Mouse (Mus musculus) left cerebral cortex, postnatal 14 days (tissue): ENCODE measurements around the gene Srsf1. TPM values are rescaled to one million over a fixed set of nuclear protein-coding genes. Genes with fewer than 3 reads are reported as not detected.
"Not testable (repeated sequence)": the region's sequence is repeated elsewhere in the genome, so short reads cannot be mapped to it uniquely, and the experiment has no call there.

Source experiments
- DNase-seq, 2 experiments: peaks; one replicate each; pipeline ENCODE4 v3.0.0; 2021 to 2022; ENCODE audit warnings: low spot score in 2 of 2, mixed read lengths in 1 of 2
- intact Hi-C: fragments of 180-260 bp; cut with DNase I; formaldehyde crosslinking; loops from one replicate; pipeline ENCODE4 v1.15.1; 2025
- total RNA-seq, 2 experiments: library from RNA; stranded (reverse); gene quantifications; 2 replicates each; pipeline ENCODE4 v1.2.3; 2021

Srsf1 gene
- total RNA-seq, 2 experiments from 2014 or later: 171 to 177 TPM

DNA sequence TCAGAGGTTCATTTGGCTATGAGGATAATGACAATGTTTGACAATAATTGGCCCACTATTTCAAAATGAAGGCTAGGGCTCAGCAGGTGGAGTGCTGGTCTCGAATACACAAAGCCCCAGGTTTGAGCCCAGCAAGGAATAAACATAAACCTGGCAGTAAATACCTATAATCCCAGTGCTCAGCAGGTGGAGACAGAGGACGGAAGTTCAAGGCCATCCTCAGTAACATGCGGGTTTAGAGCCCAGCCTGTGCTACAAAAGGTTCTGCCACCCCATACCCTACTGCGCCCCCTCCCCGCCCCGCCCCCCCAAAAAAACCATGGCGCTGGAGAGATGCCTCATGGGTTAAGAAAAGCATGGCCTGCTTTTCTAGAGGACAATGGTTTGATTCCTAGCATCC is 11.2 kb upstream of the Srsf1 start:
- no peak for DNase-seq

DNA sequence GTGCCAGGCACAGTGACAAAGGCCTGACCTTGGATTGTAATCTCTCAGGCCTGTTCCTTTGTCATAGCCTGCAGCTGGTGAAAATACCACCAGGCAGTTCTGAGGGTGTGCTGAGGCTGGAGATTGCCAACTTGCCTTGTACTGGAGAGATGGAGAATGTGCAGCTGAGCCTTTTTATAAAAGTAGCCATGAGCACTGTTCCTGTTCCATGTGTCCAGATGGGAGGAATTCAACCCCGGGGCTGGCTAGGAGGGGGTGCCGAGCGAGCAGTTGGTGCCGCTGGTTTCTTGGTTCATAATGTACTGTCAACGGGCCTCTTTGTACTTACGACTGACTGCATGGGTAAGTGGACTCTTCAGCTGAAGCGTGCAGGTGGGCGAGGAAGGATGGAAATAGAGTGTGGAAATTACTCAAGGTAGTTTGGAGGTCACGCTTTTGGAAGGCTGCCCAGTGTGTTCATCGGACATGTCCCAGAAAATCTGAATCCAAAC is 10.4 kb upstream of the Srsf1 start:
- no peak for DNase-seq
- intact Hi-C loops: no loop called here

More for the DNA sequence above, 11.2 kb upstream of the Srsf1 start:
- intact Hi-C loops: no loop called here

DNA sequence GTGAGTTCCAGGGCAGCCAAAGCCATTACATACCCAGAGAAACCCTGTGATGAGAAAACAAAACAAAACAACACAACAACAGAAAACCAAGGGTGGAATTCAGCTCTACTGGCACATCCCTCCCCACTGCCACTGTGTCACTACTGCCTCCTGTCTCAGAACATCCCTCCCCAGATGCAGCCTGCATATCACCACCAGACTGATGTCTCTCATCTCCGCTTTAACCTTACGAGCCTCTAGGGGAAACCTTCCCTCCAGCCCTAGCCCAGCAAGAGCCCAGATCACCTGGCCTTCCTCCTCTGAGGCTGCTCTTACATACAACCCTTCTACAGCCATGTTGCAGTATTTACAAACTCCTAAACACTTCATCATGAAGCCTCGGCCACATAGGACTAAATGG is 9.8 kb upstream of the Srsf1 start:
- intact Hi-C loops: no loop called here
- DNase-seq: no peak

DNA sequence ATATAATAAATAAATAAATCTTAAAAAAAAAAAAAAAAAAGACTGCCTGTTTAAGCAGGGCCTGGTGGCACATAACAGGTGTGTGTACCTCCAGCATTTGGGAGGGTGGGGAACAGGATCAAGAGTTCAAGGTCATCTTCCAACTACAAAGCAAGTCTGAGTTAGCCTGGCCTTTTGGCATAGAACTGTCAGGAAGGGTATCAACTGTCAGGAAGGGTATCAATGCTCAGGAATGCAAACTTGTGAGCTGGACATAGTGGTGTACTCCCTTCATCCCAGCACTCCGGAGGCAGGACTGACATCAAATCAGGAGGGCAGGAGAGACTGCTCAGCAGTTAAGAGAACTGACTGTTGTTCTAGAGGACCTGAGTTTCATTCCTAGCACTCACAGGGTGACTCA is 8.1 kb upstream of the Srsf1 start:
- no peak for DNase-seq
- intact Hi-C loops: no loop called here

DNA sequence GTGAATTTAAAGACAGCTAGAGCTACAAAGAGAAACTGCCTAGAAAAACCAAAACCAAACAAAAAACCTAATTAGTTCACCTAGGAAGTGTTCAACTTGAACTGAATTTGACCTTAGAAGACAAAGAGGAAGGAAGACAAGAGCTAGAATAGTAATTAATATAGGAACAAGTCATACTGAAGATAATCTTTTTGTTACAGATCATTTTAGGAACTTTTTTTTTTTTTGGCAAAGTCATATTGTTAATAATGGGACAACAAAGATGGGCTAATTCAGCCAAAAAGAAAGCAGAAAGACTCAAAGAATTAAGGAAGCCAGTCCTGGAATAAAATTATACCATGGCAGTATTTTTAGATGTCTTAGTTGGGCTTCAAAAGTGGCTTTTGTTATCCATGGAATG is 2.9 kb upstream of the Srsf1 start:
- intact Hi-C loops: no loop called here
- no peak for DNase-seq

DNA sequence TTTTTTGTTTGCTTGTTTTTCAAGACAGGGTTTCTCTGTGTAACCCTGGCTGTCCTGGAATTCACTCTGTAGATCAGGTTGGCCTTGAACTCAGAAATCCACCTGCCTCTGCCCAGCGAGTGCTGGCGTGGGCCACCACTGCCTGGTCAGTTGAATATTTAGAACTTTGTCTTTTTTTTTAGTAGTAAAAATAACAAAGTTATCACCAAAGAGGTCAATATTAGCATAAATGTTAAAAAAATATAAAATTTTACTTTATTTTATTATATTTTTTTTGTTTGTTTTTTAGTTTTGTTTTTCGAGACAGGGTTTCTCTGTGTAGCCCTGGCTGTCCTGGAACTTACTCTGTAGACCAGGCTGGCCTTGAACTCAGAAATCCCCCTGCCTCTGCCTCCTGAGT is 2.0 kb upstream of the Srsf1 start:
- intact Hi-C loops, DNase-seq: not testable (repeated sequence)

DNA sequence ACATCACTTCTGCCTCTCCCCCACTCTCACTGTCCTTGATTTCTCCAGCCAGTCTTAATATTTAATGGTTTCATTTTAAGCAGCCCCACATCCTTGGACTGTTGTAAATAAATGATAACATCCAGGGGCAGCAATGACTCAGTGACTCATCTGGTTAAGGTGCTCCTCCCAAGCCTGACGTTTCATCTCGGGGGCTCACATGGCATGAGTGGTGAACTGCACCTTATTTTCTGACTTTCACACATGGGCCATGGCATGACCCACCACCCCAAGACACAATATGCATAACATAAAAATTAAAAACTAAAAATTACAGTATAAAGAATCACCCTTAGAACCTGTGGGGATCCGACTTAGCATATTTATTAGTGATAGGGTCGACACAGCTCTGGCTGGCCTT is 1.3 kb upstream of the Srsf1 start:
- no peak for DNase-seq
- intact Hi-C loops: loop anchor here (2.0 kb wide), 1 partner anchor 59 kb away; the partner anchor contains the start of gene Dynll2

DNA sequence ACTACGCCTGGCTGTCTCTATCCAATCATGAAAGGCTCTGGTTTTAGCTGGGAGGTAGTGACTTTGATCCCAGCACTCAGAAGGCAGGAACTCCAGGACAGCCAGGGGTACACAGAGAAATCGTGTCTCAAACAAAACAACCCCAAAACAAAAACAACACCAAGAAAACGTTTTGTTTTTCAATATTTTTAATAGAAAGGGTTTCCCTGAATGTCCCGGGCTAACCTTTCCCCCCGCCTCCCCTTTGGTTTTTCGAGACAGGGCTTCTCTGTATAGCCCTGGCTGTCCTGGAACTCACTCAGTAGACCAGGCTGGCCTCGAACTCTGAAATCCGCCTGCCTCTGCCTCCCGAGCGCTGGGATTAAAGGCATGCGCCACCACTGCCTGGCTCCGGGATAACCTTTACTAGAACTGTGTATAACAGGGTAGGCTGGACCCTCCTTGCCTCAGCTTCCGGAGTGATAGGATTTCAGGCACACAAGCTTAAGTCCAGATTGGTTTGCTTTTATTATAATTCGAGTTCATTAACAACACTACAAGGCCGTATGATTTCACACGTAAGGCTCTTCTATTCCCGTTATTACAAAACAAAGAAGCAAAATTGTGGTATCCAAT is 743 bp upstream of the Srsf1 start:
- no peak for DNase-seq
- intact Hi-C loops: loop anchor here (2.0 kb wide), 1 partner anchor 60 kb away; the partner anchor contains the start of gene Dynll2

GRCm38 (mm10) chr11:88047871-88048531 is 828 bp downstream of the Srsf1 start:
- DNase-seq: peak; percentile 70 to 72
- intact Hi-C loops: loop anchor here (2.0 kb wide), 1 partner anchor 61 kb away; the partner anchor contains the start of gene Dynll2

GRCm38 (mm10) chr11:88048961-88049670 is 1.9 kb downstream of the Srsf1 start:
- no peak for DNase-seq
- intact Hi-C loops: no loop called here

DNA sequence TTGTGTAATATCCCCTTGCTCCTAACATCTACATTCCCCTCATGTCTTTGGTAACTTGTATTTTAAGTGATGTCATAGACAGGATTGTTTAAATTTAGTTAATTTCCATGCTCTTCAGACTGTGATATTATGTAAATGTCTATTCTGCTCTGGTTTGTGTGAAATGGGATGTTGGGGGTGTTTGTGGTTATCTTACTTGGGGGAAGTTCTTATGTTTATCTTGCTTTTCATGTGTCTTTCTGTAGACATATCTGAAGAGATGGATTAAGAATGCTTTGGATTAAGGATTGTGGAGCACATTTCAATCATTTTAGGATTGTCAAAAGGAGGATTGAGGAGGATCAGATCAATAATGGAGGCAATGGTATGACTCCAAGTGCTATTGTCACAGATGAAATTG is 2.6 kb downstream of the Srsf1 start:
- intact Hi-C loops: no loop called here

GRCm38 (mm10) chr11:88052638-88053037 is 5.5 kb downstream of the Srsf1 start:
- DNase-seq: no peak
- intact Hi-C loops: no loop called here

More for the DNA sequence above, 2.6 kb downstream of the Srsf1 start:
- no peak for DNase-seq

- intact Hi-C loops: no loop called here
- DNase-seq: no peak
Measured at GRCm38 (mm10) chr11:88053821-88054220, 6.6 kb downstream of the Srsf1 start.

GRCm38 (mm10) chr11:88054589-88054988 is 7.4 kb downstream of the Srsf1 start:
- DNase-seq: peak in 1 of 2 experiments; percentile 53
- intact Hi-C loops: no loop called here

DNA sequence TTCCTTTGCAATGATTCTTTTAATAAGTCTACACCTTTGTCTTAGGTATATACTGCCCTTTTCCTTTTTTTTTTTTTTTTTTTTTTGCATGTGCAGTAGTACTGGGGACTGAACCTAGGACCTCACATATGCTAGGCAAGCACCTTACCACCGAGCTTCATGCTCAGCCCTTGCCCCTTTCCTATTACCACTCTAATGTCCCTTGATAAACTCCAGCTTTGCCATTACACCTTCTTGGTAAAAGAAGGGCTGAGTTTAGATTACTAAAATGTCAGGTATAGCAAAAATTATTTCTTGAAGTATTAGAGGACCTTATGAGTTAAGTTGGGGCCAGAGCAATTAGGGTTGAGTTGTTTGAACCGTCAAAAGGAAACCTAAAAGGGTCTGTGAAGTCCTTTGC is 8.6 kb downstream of the Srsf1 start:
- intact Hi-C loops: no loop called here
- DNase-seq: no peak

GRCm38 (mm10) chr11:88057788-88058187 is 10.6 kb downstream of the Srsf1 start:
- no peak for DNase-seq
- intact Hi-C loops: loop anchor here (2.0 kb wide), 1 partner anchor 139 kb away; no protein-coding TSS in a partner anchor

DNA sequence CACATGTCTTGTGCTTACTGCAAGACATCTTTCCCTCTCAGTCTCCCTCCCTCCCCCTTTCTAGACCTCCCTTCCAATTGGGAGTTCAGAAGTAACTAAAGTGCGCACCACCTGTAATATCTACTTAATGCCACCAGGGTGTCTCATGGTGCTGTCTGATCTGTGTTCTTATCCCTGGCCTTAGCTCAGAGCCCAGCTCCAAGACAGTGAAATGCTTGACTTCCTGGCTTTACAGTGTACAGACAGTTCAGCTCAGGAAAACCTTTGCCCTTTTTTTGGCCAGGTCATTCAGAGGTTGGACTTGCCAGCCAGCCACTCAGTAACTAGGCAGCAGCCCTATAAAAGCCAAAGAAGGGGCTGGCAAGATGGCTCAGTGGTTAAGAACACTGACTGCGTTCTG is 12.0 kb downstream of the Srsf1 start:
- DNase-seq: peak; percentile 36 to 58

GRCm38 (mm10) chr11:88061892-88062625 is 14.9 kb downstream of the Srsf1 start:
- intact Hi-C loops: loop anchor here (10.0 kb wide), 1 partner anchor 763 kb away; no protein-coding TSS in a partner anchor
- no peak for DNase-seq

More for the DNA sequence above, 12.0 kb downstream of the Srsf1 start:
- intact Hi-C loops: loop anchor here (2.0 kb wide), 1 partner anchor 138 kb away; no protein-coding TSS in a partner anchor

DNA sequence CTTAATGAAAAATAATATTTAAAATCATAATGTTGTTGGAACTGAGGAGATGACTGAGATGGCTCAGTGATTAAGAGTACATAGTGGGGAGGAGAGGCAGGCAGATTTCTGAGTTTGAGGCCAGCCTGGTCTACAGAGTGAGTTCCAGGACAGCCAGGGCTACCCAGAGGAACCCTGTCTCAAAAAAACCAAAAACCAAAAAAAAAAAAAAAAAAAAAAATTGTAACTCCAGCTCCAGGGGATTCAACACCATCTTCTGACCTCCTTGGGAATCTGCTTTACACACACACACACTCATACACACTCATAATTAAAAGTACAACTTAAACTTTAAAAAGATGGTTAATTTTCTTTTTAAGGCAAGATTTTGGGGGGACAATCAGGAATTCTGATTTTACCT is 18.6 kb downstream of the Srsf1 start:
- intact Hi-C loops: loop anchor here (5.0 to 10.0 kb wide), 2 partner anchors 122 to 759 kb away; no protein-coding TSS in a partner anchor
- DNase-seq: no peak
